ENCODE assay signal across 7 mouse cellular contexts in the genomic region with DNA sequence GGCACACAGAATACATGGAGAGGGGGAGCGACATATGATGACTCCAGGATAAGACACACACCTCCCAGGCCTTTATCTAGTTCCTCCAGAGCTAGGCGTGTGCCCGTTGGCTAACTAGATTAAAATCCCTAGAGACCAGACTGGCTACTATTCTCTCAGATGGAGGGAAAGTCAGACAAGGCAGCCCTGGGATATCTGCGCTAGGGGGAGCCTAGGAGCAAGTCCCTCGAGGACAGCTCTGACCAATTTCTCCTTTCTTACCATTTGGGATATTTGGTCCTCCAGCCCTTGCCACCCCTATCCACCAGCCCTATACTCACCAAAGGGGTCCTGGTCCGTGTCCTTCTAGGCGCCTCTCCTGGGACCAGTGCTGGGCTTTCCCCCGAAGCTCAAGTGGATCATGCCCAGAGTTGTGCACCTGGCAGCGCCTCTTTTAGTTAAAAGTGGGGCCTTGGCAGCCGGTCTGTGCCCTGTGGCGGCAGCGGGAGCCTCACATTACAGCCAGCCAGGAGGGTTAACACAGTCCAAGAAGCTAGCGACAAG. TPM values are rescaled to one million over a fixed set of nuclear protein-coding genes. Genes with fewer than 3 reads are reported as not detected.
A peak's percentile ranks its signal among the peaks of the same experiment; 100 is the strongest.
DNase-seq lines count a peak whose midpoint lies in the region; ATAC-seq and TF ChIP-seq lines count a peak whose summit lies in the region.

No protein-coding gene starts in this region.

- H3K4me3 ChIP-seq in heart, adult 2 months = peak overlapping the region; percentile 23; the same call in 1 of the 2 replicates
- H3K4me3 ChIP-seq in lung, postnatal 0 days (ENCODE audit: low read depth, low read length) = peak overlapping the region; percentile 33
- H3K4me3 ChIP-seq in small intestine, adult 2 months (ENCODE audit: low read depth, low read length) = peak overlapping the region; percentile 57

- H3K36me3 ChIP-seq in heart, adult 2 months (ENCODE audit: control insufficient read depth, insufficient read depth, low read length) = no peaks in the 10 kb centered on the region
- no peaks in the 10 kb centered on the region for H3K36me3 ChIP-seq in lung, postnatal 0 days (ENCODE audit: insufficient read depth, low read length)
- H3K36me3 ChIP-seq in small intestine, adult 2 months (ENCODE audit: control insufficient read depth, insufficient read depth, low read length) = no peaks in the 10 kb centered on the region

- H3K4me2 ChIP-seq in lung, postnatal 0 days (replicated peaks; ENCODE audit: low read depth, low read length) = peak overlapping the region; percentile 67

- peak; percentile 63 for TF ChIP-seq CTCF in heart, adult 2 months (IDR thresholded peaks at IDR 0.05)
- TF ChIP-seq CTCF in lung, postnatal 0 days (IDR thresholded peaks at IDR 0.05) = peak; percentile 74
- TF ChIP-seq CTCF in small intestine, adult 2 months (IDR thresholded peaks at IDR 0.05; ENCODE audit: extremely low read depth, insufficient read length, insufficient replicate concordance, low read depth, low read length) = peak; percentile 47; the same call in 1 of the 2 replicates

- no peak overlapping the region for H3K9ac ChIP-seq in heart, adult 2 months (ENCODE audit: low read depth, low read length)
- 0 out of 2 replicates have a peak overlapping the region, but pooled peaks have one; percentile 12 for H3K9ac ChIP-seq in lung, postnatal 0 days (replicated peaks; ENCODE audit: low read depth)

- no peak for TF ChIP-seq POLR2A in heart, adult 2 months (IDR thresholded peaks at IDR 0.05; ENCODE audit: insufficient read depth, low read depth, low read length)
- 0 out of 2 replicates have a peak, but pooled peaks have one; percentile 8 for TF ChIP-seq POLR2A in small intestine, adult 2 months (IDR thresholded peaks at IDR 0.05; ENCODE audit: low read depth, low read length)

- DNase-seq in B cell, adult 2 months = peak; percentile 35 to 37
- DNase-seq in MEL-GATA-1-ER (ENCODE audit: extremely low read depth, low read depth) = peak; percentile 85
- DNase-seq in embryo, embryonic 10 days (ENCODE audit: low spot score) = peak; percentile 73
- peak; percentile 52 to 66 for DNase-seq in heart, adult 2 months
- DNase-seq in kidney, adult 9 months = peak; percentile 75
- DNase-seq in lung, postnatal 0 days (ENCODE audit: low spot score) = peak; percentile 83

- 1% methylated on average over 13 of the region's 13 CpGs for WGBS in heart, adult 2 months
- 3% methylated on average over 13 of the region's 13 CpGs for WGBS in lung, postnatal 0 days
- WGBS in small intestine, adult 2 months = 3% methylated on average over 13 of the region's 13 CpGs

- intact Hi-C loops in heart, adult 2 months (cut with DNase I) = loop anchor here (1.0 to 5.0 kb wide), 3 partner anchors 91 to 155 kb away; no protein-coding TSS in a partner anchor

- H3K27ac ChIP-seq in heart, adult 2 months = no peak overlapping the region
- no peak overlapping the region for H3K27ac ChIP-seq in lung, postnatal 0 days (ENCODE audit: low read length)
- 0 out of 2 replicates have a peak overlapping the region, but pooled peaks have one; percentile 7 for H3K27ac ChIP-seq in small intestine, adult 2 months (ENCODE audit: insufficient read depth, low read depth, low read length)

- TF ChIP-seq EP300 in heart, adult 2 months (IDR thresholded peaks at IDR 0.05; ENCODE audit: insufficient read depth, low read depth, low read length) = 0 out of 2 replicates have a peak, but pooled peaks have one; percentile 25
- no peak for TF ChIP-seq EP300 in lung, postnatal 0 days (IDR thresholded peaks at IDR 0.05)

- peaks cover 2% of the 10 kb centered on the region; the same call in 1 of the 2 replicates for H3K27me3 ChIP-seq in heart, adult 2 months (ENCODE audit: control insufficient read depth, insufficient read depth, low read length)
- H3K27me3 ChIP-seq in lung, postnatal 0 days (replicated peaks; ENCODE audit: insufficient read depth, low read length) = peaks cover 29% of the 10 kb centered on the region
- peaks cover 22% of the 10 kb centered on the region for H3K27me3 ChIP-seq in small intestine, adult 2 months (ENCODE audit: control insufficient read depth, insufficient read depth, low read length)

- peak; percentile 37 for ATAC-seq in lung, postnatal 0 days

- no peaks in the 10 kb centered on the region for H3K4me1 ChIP-seq in heart, adult 2 months (ENCODE audit: control insufficient read depth, insufficient read depth, low read length)
- peaks cover 10% of the 10 kb centered on the region; the same call in 1 of the 2 replicates for H3K4me1 ChIP-seq in lung, postnatal 0 days (ENCODE audit: insufficient read depth, low read depth, low read length)
- peaks cover 14% of the 10 kb centered on the region for H3K4me1 ChIP-seq in small intestine, adult 2 months (ENCODE audit: control insufficient read depth, insufficient read depth, insufficient read length, low read length)

- H3K9me3 ChIP-seq in lung, postnatal 0 days (ENCODE audit: low read length) = no peaks in the 10 kb centered on the region

- H3K79me2 ChIP-seq in heart, adult 2 months (replicated peaks; ENCODE audit: control insufficient read depth, insufficient read depth, low read length) = no peaks in the 10 kb centered on the region

RNA-seq across cellular contexts. Expression of gene Artn, which starts 0.8 kb away (rescaled TPM):
- total RNA-seq in heart, adult 2 months (2021) = not detected
- 0.09 and 0.23 TPM in 2 replicates for polyA plus RNA-seq in heart, adult 2 months (2012; rRNA removed)
- polyA plus RNA-seq in lung, postnatal 0 days (2015; fragmentation: Nextera tagmentation; extraction: Ambion mirVana) = 3.2 and 3.5 TPM in 2 replicates
- polyA plus RNA-seq in small intestine, adult 2 months (2012; rRNA removed) = 1.9 and 3.1 TPM in 2 replicates

RNA-seq across cellular contexts. Expression of gene Ipo13, which starts 14.0 kb away (rescaled TPM):
- total RNA-seq in heart, adult 2 months (2021) = 10 to 100 TPM; 60.8 to 68.4 TPM
- polyA plus RNA-seq in heart, adult 2 months (2012; rRNA removed) = 104 and 108 TPM in 2 replicates
- 32.1 and 35.6 TPM in 2 replicates for polyA plus RNA-seq in lung, postnatal 0 days (2015; fragmentation: Nextera tagmentation; extraction: Ambion mirVana)
- 26.6 and 36.8 TPM in 2 replicates for polyA plus RNA-seq in small intestine, adult 2 months (2012; rRNA removed)

RNA-seq across cellular contexts. Expression of gene Dph2, which starts 36.9 kb away (rescaled TPM):
- total RNA-seq in heart, adult 2 months (2021) = 1 to 10 TPM; 3.0 to 3.9 TPM
- 7.3 and 8.4 TPM in 2 replicates for polyA plus RNA-seq in heart, adult 2 months (2012; rRNA removed)
- 7.8 and 8.6 TPM in 2 replicates for polyA plus RNA-seq in lung, postnatal 0 days (2015; fragmentation: Nextera tagmentation; extraction: Ambion mirVana)
- polyA plus RNA-seq in small intestine, adult 2 months (2012; rRNA removed) = 5.1 and 6.9 TPM in 2 replicates

RNA-seq across cellular contexts. Expression of gene Atp6v0b, which starts 41.6 kb away (rescaled TPM):
- total RNA-seq in heart, adult 2 months (2021) = 100 to 1,000 TPM; 109 to 124 TPM
- 279 and 324 TPM in 2 replicates for polyA plus RNA-seq in heart, adult 2 months (2012; rRNA removed)
- 346 TPM in 2 replicates for polyA plus RNA-seq in lung, postnatal 0 days (2015; fragmentation: Nextera tagmentation; extraction: Ambion mirVana)
- polyA plus RNA-seq in small intestine, adult 2 months (2012; rRNA removed) = 244 and 435 TPM in 2 replicates

RNA-seq across cellular contexts. Expression of gene B4galt2, which starts 45.5 kb away (rescaled TPM):
- total RNA-seq in heart, adult 2 months (2021) = 1 to 10 TPM; 4.0 to 4.3 TPM
- 8.6 and 9.3 TPM in 2 replicates for polyA plus RNA-seq in heart, adult 2 months (2012; rRNA removed)
- polyA plus RNA-seq in lung, postnatal 0 days (2015; fragmentation: Nextera tagmentation; extraction: Ambion mirVana) = 7.2 and 7.7 TPM in 2 replicates
- 6.7 and 7.5 TPM in 2 replicates for polyA plus RNA-seq in small intestine, adult 2 months (2012; rRNA removed)
